Mouse (Mus musculus): Measurements from ENCODE around the gene Fmod.

DNA sequence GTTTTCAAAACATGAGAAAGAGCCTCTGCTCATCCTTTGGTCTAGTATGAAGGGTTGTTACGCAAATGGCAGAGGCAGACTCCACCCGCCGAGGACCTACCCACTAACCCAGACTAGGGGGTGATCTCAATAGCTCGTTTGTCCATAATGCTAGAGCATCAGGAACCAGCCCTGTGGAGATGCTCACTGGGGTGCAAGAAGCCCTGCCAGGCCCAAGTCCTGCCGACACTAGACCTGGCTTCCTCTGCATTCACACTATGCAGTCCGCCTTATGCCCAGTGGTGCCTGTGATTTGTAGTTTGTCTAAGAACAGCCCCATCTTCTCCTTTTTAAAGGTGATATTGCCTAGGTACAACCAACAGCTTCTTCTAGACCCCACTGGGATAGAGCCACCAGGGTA lies 10.4 kb downstream of the Fmod start:
- no peak for TF ChIP-seq CTCF (IDR thresholded peaks at IDR 0.05; ENCODE audit: insufficient read depth, low read depth, low read length)
- no peak for TF ChIP-seq POLR2A (IDR thresholded peaks at IDR 0.05; ENCODE audit: insufficient read depth, low read depth, low read length)

All from olfactory bulb, adult 2 months (tissue).